Comparison of ENCODE assay signal across 8 mouse cellular contexts in the genomic region with DNA sequence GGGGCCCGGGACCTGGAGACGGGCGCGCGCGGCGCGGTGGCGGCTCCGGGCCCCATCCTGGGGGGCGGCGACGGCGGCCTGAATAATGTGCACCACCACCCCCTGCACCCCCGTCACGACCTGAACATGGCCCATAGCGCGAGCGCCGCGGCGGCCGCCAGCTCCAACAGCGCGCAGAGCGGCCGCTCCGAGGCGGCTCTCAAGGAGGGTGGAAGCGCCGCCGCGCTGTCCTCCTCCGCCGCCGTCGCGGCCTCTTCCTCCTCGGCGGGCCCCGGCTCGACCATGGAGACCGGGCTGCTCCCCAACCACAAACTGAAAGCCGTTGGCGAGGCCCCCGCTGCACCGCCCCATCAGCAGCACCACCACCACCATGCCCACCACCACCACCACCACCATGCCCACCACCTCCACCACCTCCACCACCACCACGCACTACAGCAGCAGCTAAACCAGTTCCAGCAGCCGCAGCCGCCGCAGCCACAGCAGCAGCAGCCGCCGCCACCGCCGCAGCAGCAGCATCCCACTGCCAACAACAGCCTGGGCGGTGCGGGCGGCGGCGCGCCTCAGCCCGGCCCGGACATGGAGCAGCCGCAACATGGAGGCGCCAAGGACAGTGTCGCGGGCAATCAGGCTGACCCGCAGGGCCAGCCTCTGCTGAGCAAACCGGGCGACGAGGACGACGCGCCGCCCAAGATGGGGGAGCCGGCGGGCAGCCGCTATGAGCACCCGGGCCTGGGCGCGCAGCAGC. TPM values are rescaled to one million over a fixed set of nuclear protein-coding genes. Genes with fewer than 3 reads are reported as not detected.
DNase-seq lines count a peak whose midpoint lies in the region; ATAC-seq lines count a peak whose summit lies in the region.

No protein-coding gene starts in this region.

- no peaks in the 10 kb centered on the region for H3K36me3 ChIP-seq in intestine, embryonic 15.5 days
- no peaks in the 10 kb centered on the region for H3K36me3 ChIP-seq in limb, embryonic 13.5 days
- H3K36me3 ChIP-seq in midbrain, embryonic 13.5 days, result no peaks in the 10 kb centered on the region

- H3K4me3 ChIP-seq in intestine, embryonic 15.5 days (replicated peaks), result peak overlapping the region; percentile 94
- H3K4me3 ChIP-seq in limb, embryonic 13.5 days, result peak overlapping the region; percentile 92
- H3K4me3 ChIP-seq in midbrain, embryonic 13.5 days (replicated peaks), result peak overlapping the region; percentile 92

- intact Hi-C loops in gastrocnemius, postnatal 36 days (cut with DNase I), result loop anchor here (1.0 to 5.0 kb wide), 3 partner anchors 87 to 218 kb away; no protein-coding TSS in a partner anchor

- H3K9me3 ChIP-seq in intestine, embryonic 15.5 days, result no peaks in the 10 kb centered on the region
- H3K9me3 ChIP-seq in limb, embryonic 13.5 days, result no peaks in the 10 kb centered on the region
- no peaks in the 10 kb centered on the region for H3K9me3 ChIP-seq in midbrain, embryonic 13.5 days

- peak overlapping the region; percentile 78 for H3K4me2 ChIP-seq in intestine, embryonic 15.5 days (replicated peaks)
- peak overlapping the region; percentile 79 for H3K4me2 ChIP-seq in limb, embryonic 13.5 days (replicated peaks)
- H3K4me2 ChIP-seq in midbrain, embryonic 13.5 days (replicated peaks), result peak overlapping the region; percentile 70

- H3K27ac ChIP-seq in intestine, embryonic 15.5 days, result peak overlapping the region; percentile 100
- H3K27ac ChIP-seq in limb, embryonic 13.5 days, result peak overlapping the region; percentile 100
- H3K27ac ChIP-seq in midbrain, embryonic 13.5 days, result peak overlapping the region; percentile 100

- WGBS in intestine, embryonic 15.5 days, result under 1% methylated on average over 77 of the region's 81 CpGs
- 0% methylated on average over 69 of the region's 81 CpGs for WGBS in limb, embryonic 13.5 days
- 0% methylated on average over 72 of the region's 81 CpGs for WGBS in midbrain, embryonic 13.5 days

- DNase-seq in left cerebral cortex, adult 18-20 months (ENCODE audit: low spot score in 2 of 2), result peak; percentile 47 to 66
- no peak for DNase-seq in left cerebral cortex, adult 11 months (ENCODE audit: low spot score)
- peak; percentile 76 for DNase-seq in embryo, embryonic 10.5 days (ENCODE audit: low spot score)
- peak; percentile 56 to 72 for DNase-seq in gastrocnemius, postnatal 36 days
- peak; percentile 77 to 80 for DNase-seq in spleen, postnatal 10 days (ENCODE audit: low spot score in 2 of 2)

- ATAC-seq in intestine, embryonic 15.5 days, result peak; percentile 66
- peak; percentile 66 for ATAC-seq in limb, embryonic 13.5 days (ENCODE audit: low FRiP score, low read depth)
- ATAC-seq in midbrain, embryonic 13.5 days, result peak; percentile 60

- H3K4me1 ChIP-seq in intestine, embryonic 15.5 days (replicated peaks), result peaks cover 5% of the 10 kb centered on the region; the same call in 1 of the 2 replicates
- peaks cover 22% of the 10 kb centered on the region for H3K4me1 ChIP-seq in limb, embryonic 13.5 days
- H3K4me1 ChIP-seq in midbrain, embryonic 13.5 days (replicated peaks), result peaks cover 46% of the 10 kb centered on the region

- peak overlapping the region; percentile 99 for H3K9ac ChIP-seq in intestine, embryonic 15.5 days
- peak overlapping the region; percentile 100 for H3K9ac ChIP-seq in limb, embryonic 13.5 days
- H3K9ac ChIP-seq in midbrain, embryonic 13.5 days (replicated peaks), result peak overlapping the region; percentile 100

- no peaks in the 10 kb centered on the region for H3K27me3 ChIP-seq in intestine, embryonic 15.5 days (replicated peaks)
- no peaks in the 10 kb centered on the region for H3K27me3 ChIP-seq in limb, embryonic 13.5 days
- H3K27me3 ChIP-seq in midbrain, embryonic 13.5 days, result no peaks in the 10 kb centered on the region

RNA-seq across cellular contexts. Expression of a gene that starts 0.9 kb away (rescaled TPM):
- total RNA-seq in left cerebral cortex, adult 18-20 months (2021), result 10 to 100 TPM; 72.6 to 72.7 TPM
- 10 to 100 TPM; 28.6 to 31.6 TPM for total RNA-seq in gastrocnemius, postnatal 36 days (2021)
- polyA plus RNA-seq in intestine, embryonic 15.5 days (2015; fragmentation: Nextera tagmentation; extraction: Ambion mirVana), result 7.4 and 9.1 TPM in 2 replicates
- polyA plus RNA-seq in limb, embryonic 13.5 days (2015; fragmentation: Nextera tagmentation; extraction: Ambion mirVana), result 12.4 and 12.5 TPM in 2 replicates
- 14.0 and 14.8 TPM in 2 replicates for polyA plus RNA-seq in midbrain, embryonic 13.5 days (2015; fragmentation: Nextera tagmentation; extraction: Ambion mirVana)
